ENCODE assay signal across 25 mouse cellular contexts in genomic region chr9:110264991-110265390, GRCm38 (mm10). TPM values are rescaled to one million over a fixed set of nuclear protein-coding genes. Genes with fewer than 3 reads are reported as not detected.
A peak's percentile ranks its signal among the peaks of the same experiment; 100 is the strongest.
DNase-seq lines count a peak whose midpoint lies in the region; ATAC-seq lines count a peak whose summit lies in the region.
"Had no signal": no experiment of that assay in that cellular context is flagged by ENCODE, and none has a peak within 500 bp of the region (broad histone marks: within the 10 kb centered on the region; RNA-seq: fewer than 3 reads in every experiment).

No protein-coding gene starts in this region.

- no peak for DNase-seq in forebrain, embryonic 10.5 days (ENCODE audit: extremely low spot score, low spot score)
- no peak for DNase-seq in midbrain, embryonic 11.5 days (ENCODE audit: low spot score, missing footprints)
- peak; percentile 61 for DNase-seq in retina, postnatal 1 day
- no peak for DNase-seq in retina, embryonic 14.5 days (ENCODE audit: low spot score)
- DNase-seq: adrenal gland, adult 8-10 months; adrenal gland, postnatal 25 days; cerebellum, adult 11-12 months; cerebellum, adult 8-10 months; cerebellum, postnatal 10 days; cerebellum, postnatal 36 days; embryo, embryonic 11 days; forebrain, postnatal 0 days; gastrocnemius, adult 2 months; gastrocnemius, postnatal 14 days had no signal

- no peaks in the 10 kb centered on the region for H3K9me3 ChIP-seq in forebrain, embryonic 10.5 days
- H3K9me3 ChIP-seq in forebrain, embryonic 13.5 days (replicated peaks): no peaks in the 10 kb centered on the region
- H3K9me3 ChIP-seq in kidney, embryonic 14.5 days (ENCODE audit: control insufficient read depth, low read length): no peaks in the 10 kb centered on the region
- no peaks in the 10 kb centered on the region for H3K9me3 ChIP-seq in kidney, embryonic 15.5 days (replicated peaks)
- no peaks in the 10 kb centered on the region for H3K9me3 ChIP-seq in midbrain, embryonic 11.5 days (ENCODE audit: control insufficient read depth, low read length)
- H3K9me3 ChIP-seq in midbrain, embryonic 15.5 days: no peaks in the 10 kb centered on the region
- H3K9me3 ChIP-seq: embryonic facial prominence, embryonic 10.5 days; embryonic facial prominence, embryonic 13.5 days; hindbrain, embryonic 13.5 days had no signal

- peaks cover 8% of the 10 kb centered on the region; the same call in 1 of the 2 replicates for H3K36me3 ChIP-seq in forebrain, embryonic 10.5 days (replicated peaks)
- peaks cover 16% of the 10 kb centered on the region for H3K36me3 ChIP-seq in forebrain, embryonic 13.5 days (ENCODE audit: poor library complexity, severe bottlenecking)
- no peaks in the 10 kb centered on the region for H3K36me3 ChIP-seq in kidney, embryonic 14.5 days (ENCODE audit: control insufficient read depth, insufficient read depth, low read length)
- H3K36me3 ChIP-seq in kidney, embryonic 15.5 days: no peaks in the 10 kb centered on the region
- H3K36me3 ChIP-seq in midbrain, embryonic 11.5 days (ENCODE audit: control insufficient read depth, insufficient read depth, low read length): no peaks in the 10 kb centered on the region; the same call in 1 of the 2 replicates
- peaks cover 10% of the 10 kb centered on the region; the same call in 1 of the 2 replicates for H3K36me3 ChIP-seq in midbrain, embryonic 15.5 days (replicated peaks)
- H3K36me3 ChIP-seq: embryonic facial prominence, embryonic 10.5 days; embryonic facial prominence, embryonic 13.5 days had no signal

- no peak overlapping the region for H3K9ac ChIP-seq in forebrain, embryonic 13.5 days
- no peak overlapping the region for H3K9ac ChIP-seq in kidney, embryonic 14.5 days (ENCODE audit: low read depth, low read length)
- no peak overlapping the region for H3K9ac ChIP-seq in kidney, embryonic 15.5 days
- no peak overlapping the region for H3K9ac ChIP-seq in midbrain, embryonic 11.5 days (ENCODE audit: low read length)
- H3K9ac ChIP-seq in midbrain, embryonic 15.5 days: no peak overlapping the region
- H3K9ac ChIP-seq: embryonic facial prominence, embryonic 13.5 days; forebrain, postnatal 0 days; hindbrain, embryonic 13.5 days had no signal

- 83% methylated on average over 9 of the region's 9 CpGs for WGBS in forebrain, embryonic 10.5 days
- whole genome bisulfite sequencing in forebrain, embryonic 13.5 days: 67% methylated on average over 9 of the region's 9 CpGs
- 70% methylated on average over 9 of the region's 9 CpGs for WGBS in kidney, embryonic 14.5 days
- WGBS in kidney, embryonic 15.5 days: 61% methylated on average over 9 of the region's 9 CpGs
- WGBS in midbrain, embryonic 11.5 days: 69% methylated on average over 9 of the region's 9 CpGs
- WGBS in midbrain, embryonic 15.5 days: 65% methylated on average over 9 of the region's 9 CpGs

- peaks cover 8% of the 10 kb centered on the region for H3K4me1 ChIP-seq in forebrain, embryonic 10.5 days
- no peaks in the 10 kb centered on the region for H3K4me1 ChIP-seq in forebrain, embryonic 13.5 days
- no peaks in the 10 kb centered on the region for H3K4me1 ChIP-seq in kidney, embryonic 14.5 days (ENCODE audit: control insufficient read depth, insufficient read depth, low read length)
- H3K4me1 ChIP-seq in kidney, embryonic 15.5 days: 0 out of 2 replicates have a peak, but pooled peaks cover 2% of the 10 kb centered on the region
- H3K4me1 ChIP-seq in midbrain, embryonic 11.5 days (ENCODE audit: control insufficient read depth, insufficient read depth, low read length): no peaks in the 10 kb centered on the region
- H3K4me1 ChIP-seq in midbrain, embryonic 15.5 days: no peaks in the 10 kb centered on the region
- H3K4me1 ChIP-seq: embryonic facial prominence, embryonic 10.5 days; embryonic facial prominence, embryonic 13.5 days; hindbrain, embryonic 13.5 days had no signal

- ATAC-seq in forebrain, embryonic 13.5 days: no peak
- ATAC-seq in kidney, embryonic 14.5 days (ENCODE audit: low FRiP score, low TSS enrichment): peak; percentile 60; the same call in 1 of the 2 replicates
- ATAC-seq in kidney, embryonic 15.5 days (replicated peaks; ENCODE audit: low FRiP score): no peak
- peak; percentile 46; the same call in 1 of the 2 replicates for ATAC-seq in midbrain, embryonic 11.5 days (ENCODE audit: low FRiP score)
- no peak for ATAC-seq in midbrain, embryonic 15.5 days (replicated peaks)
- ATAC-seq: activated CD4-positive, CD25-positive, alpha-beta regulatory T cell, adult 4 months; forebrain, embryonic 14.5 days; forebrain, postnatal 0 days had no signal

- peak overlapping the region; percentile 22; the same call in 1 of the 2 replicates for H3K27ac ChIP-seq in forebrain, embryonic 10.5 days
- no peak overlapping the region for H3K27ac ChIP-seq in forebrain, embryonic 13.5 days
- H3K27ac ChIP-seq in kidney, embryonic 14.5 days (ENCODE audit: low read depth, low read length): no peak overlapping the region
- H3K27ac ChIP-seq in kidney, embryonic 15.5 days: no peak overlapping the region
- no peak overlapping the region for H3K27ac ChIP-seq in midbrain, embryonic 11.5 days (ENCODE audit: low read depth, low read length)
- no peak overlapping the region for H3K27ac ChIP-seq in midbrain, embryonic 15.5 days
- H3K27ac ChIP-seq: embryonic facial prominence, embryonic 10.5 days; embryonic facial prominence, embryonic 13.5 days; gastrocnemius, adult 2 months; hindbrain, embryonic 13.5 days had no signal

- no peaks in the 10 kb centered on the region for H3K27me3 ChIP-seq in forebrain, embryonic 10.5 days (ENCODE audit: poor library complexity, severe bottlenecking)
- no peaks in the 10 kb centered on the region for H3K27me3 ChIP-seq in forebrain, embryonic 13.5 days
- no peaks in the 10 kb centered on the region for H3K27me3 ChIP-seq in kidney, embryonic 14.5 days (ENCODE audit: control insufficient read depth, insufficient read depth, low read length)
- no peaks in the 10 kb centered on the region for H3K27me3 ChIP-seq in kidney, embryonic 15.5 days
- no peaks in the 10 kb centered on the region for H3K27me3 ChIP-seq in midbrain, embryonic 11.5 days (ENCODE audit: control insufficient read depth, insufficient read depth, low read length)
- H3K27me3 ChIP-seq in midbrain, embryonic 15.5 days (replicated peaks): no peaks in the 10 kb centered on the region
- H3K27me3 ChIP-seq: embryonic facial prominence, embryonic 13.5 days; hindbrain, embryonic 13.5 days had no signal

- H3K4me3 ChIP-seq in forebrain, embryonic 10.5 days: no peak overlapping the region
- no peak overlapping the region for H3K4me3 ChIP-seq in forebrain, embryonic 13.5 days
- H3K4me3 ChIP-seq in kidney, embryonic 14.5 days (ENCODE audit: low read length): no peak overlapping the region
- H3K4me3 ChIP-seq in kidney, embryonic 15.5 days (replicated peaks): no peak overlapping the region
- no peak overlapping the region for H3K4me3 ChIP-seq in midbrain, embryonic 11.5 days (ENCODE audit: low read depth, low read length)
- no peak overlapping the region for H3K4me3 ChIP-seq in midbrain, embryonic 15.5 days
- H3K4me3 ChIP-seq: embryonic facial prominence, embryonic 10.5 days; embryonic facial prominence, embryonic 13.5 days; erythroblast, embryonic 14.5 days; gastrocnemius, adult 2 months; hindbrain, embryonic 13.5 days had no signal

- no peak overlapping the region for H3K4me2 ChIP-seq in forebrain, embryonic 13.5 days
- no peak overlapping the region for H3K4me2 ChIP-seq in kidney, embryonic 14.5 days (replicated peaks; ENCODE audit: low read depth, low read length)
- H3K4me2 ChIP-seq in kidney, embryonic 15.5 days: no peak overlapping the region
- H3K4me2 ChIP-seq in midbrain, embryonic 11.5 days: no peak overlapping the region
- no peak overlapping the region for H3K4me2 ChIP-seq in midbrain, embryonic 15.5 days
- H3K4me2 ChIP-seq: embryonic facial prominence, embryonic 13.5 days; heart, embryonic 11.5 days; hindbrain, embryonic 13.5 days had no signal

RNA-seq across cellular contexts. Expression of gene Cspg5, which starts 21.4 kb away (rescaled TPM):
- 5.4 and 6.3 TPM in 2 replicates for polyA plus RNA-seq in forebrain, embryonic 10.5 days (2016; fragmentation: Nextera tagmentation; extraction: Ambion mirVana)
- 29.4 and 35.0 TPM in 2 replicates for polyA plus RNA-seq in forebrain, embryonic 13.5 days (2015; fragmentation: Nextera tagmentation; extraction: Ambion mirVana)
- 0.76 and 1.4 TPM in 2 replicates for polyA plus RNA-seq in kidney, embryonic 14.5 days (2014; fragmentation: Nextera tagmentation; extraction: Ambion mirVana)
- polyA plus RNA-seq in kidney, embryonic 15.5 days (2015; fragmentation: Nextera tagmentation; extraction: Ambion mirVana): 2.1 and 2.9 TPM in 2 replicates
- polyA plus RNA-seq in midbrain, embryonic 11.5 days (2014; fragmentation: Nextera tagmentation; extraction: Ambion mirVana): 12.9 and 14.2 TPM in 2 replicates
- polyA plus RNA-seq in midbrain, embryonic 15.5 days (2015; fragmentation: Nextera tagmentation; extraction: Ambion mirVana): 175 and 191 TPM in 2 replicates

RNA-seq across cellular contexts. Expression of gene Elp6, which starts 40.0 kb away (rescaled TPM):
- 43.7 and 47.2 TPM in 2 replicates for polyA plus RNA-seq in forebrain, embryonic 10.5 days (2016; fragmentation: Nextera tagmentation; extraction: Ambion mirVana)
- 35.5 and 40.7 TPM in 2 replicates for polyA plus RNA-seq in forebrain, embryonic 13.5 days (2015; fragmentation: Nextera tagmentation; extraction: Ambion mirVana)
- polyA plus RNA-seq in kidney, embryonic 14.5 days (2014; fragmentation: Nextera tagmentation; extraction: Ambion mirVana): 32.3 and 33.8 TPM in 2 replicates
- polyA plus RNA-seq in kidney, embryonic 15.5 days (2015; fragmentation: Nextera tagmentation; extraction: Ambion mirVana): 28.8 and 29.9 TPM in 2 replicates
- 32.8 and 40.2 TPM in 2 replicates for polyA plus RNA-seq in midbrain, embryonic 11.5 days (2014; fragmentation: Nextera tagmentation; extraction: Ambion mirVana)
- polyA plus RNA-seq in midbrain, embryonic 15.5 days (2015; fragmentation: Nextera tagmentation; extraction: Ambion mirVana): 44.8 and 48.4 TPM in 2 replicates

Comparison
In these comparisons a context has a peak if more than half of its experiments do, and no peak if none do; other contexts are left out.
1. ATAC-seq: peak in kidney, embryonic 14.5 days (single experiment) and midbrain, embryonic 11.5 days (single experiment); none in forebrain, embryonic 13.5 days (single experiment), kidney, embryonic 15.5 days (single experiment) and midbrain, embryonic 15.5 days (single experiment).